Mouse (Mus musculus): Measurements from ENCODE around the gene Zc3h4. TPM values are rescaled to one million over a fixed set of nuclear protein-coding genes. Genes with fewer than 3 reads are reported as not detected.
"Not testable (repeated sequence)": the region's sequence is repeated elsewhere in the genome, so short reads cannot be mapped to it uniquely, and the experiment has no call there.

Zc3h4 gene
- polyA plus RNA-seq, 1 experiment from 2014 or later = 17.1 TPM

- Histone ChIP-seq H3K36me3 (peaks cover 89% of the 10 kb centered on the region), H3K4me2 (no peak overlapping the region), H3K4me3 (replicated peaks) (no peak overlapping the region), H3K27me3 (no peaks in the 10 kb centered on the region), H3K9me3 (replicated peaks) (no peaks in the 10 kb centered on the region), H3K4me1 (no peaks in the 10 kb centered on the region), H3K9ac (no peak overlapping the region), H3K27ac (no peak overlapping the region)
- WGBS = 100% methylated on average over 1 of the region's 1 CpGs
- ATAC-seq (replicated peaks; ENCODE audit: low FRiP score) = no peak
Observed at GRCm38 (mm10) chr7:16376505-16376904, 24.2 kb upstream of the Zc3h4 start.

GRCm38 (mm10) chr7:16387160-16388041 lies 13.3 kb upstream of the Zc3h4 start, which contains the start of gene Sae1:
TSS of gene Sae1 (minus strand) at chr7:16387806.
- no peaks in the 10 kb centered on the region for H3K27me3 ChIP-seq
- H3K9me3 ChIP-seq (replicated peaks) = no peaks in the 10 kb centered on the region
- peaks cover 20% of the 10 kb centered on the region for H3K36me3 ChIP-seq
- WGBS = under 1% methylated on average over 53 of the region's 58 CpGs
- H3K9ac ChIP-seq = peak within 1 kb of the TSS; percentile 99
- H3K4me2 ChIP-seq = peak within 1 kb of the TSS; percentile 87
- peak; percentile 97 for ATAC-seq (replicated peaks; ENCODE audit: low FRiP score)
- H3K27ac ChIP-seq = peak within 1 kb of the TSS; percentile 90
- peaks cover 26% of the 10 kb centered on the region for H3K4me1 ChIP-seq
- H3K4me3 ChIP-seq (replicated peaks) = peak within 1 kb of the TSS; percentile 96

- H3K36me3 ChIP-seq; H3K9me3 ChIP-seq (replicated peaks); H3K4me3 ChIP-seq (replicated peaks); H3K27ac ChIP-seq; H3K9ac ChIP-seq; ATAC-seq (replicated peaks; ENCODE audit: low FRiP score); H3K4me2 ChIP-seq; H3K27me3 ChIP-seq: not testable (repeated sequence)
- WGBS = 82% methylated on average over 2 of the region's 2 CpGs
- peaks cover 26% of the 10 kb centered on the region for H3K4me1 ChIP-seq
Observed at GRCm38 (mm10) chr7:16389942-16390341, 10.8 kb upstream of the Zc3h4 start.

- no peak for ATAC-seq (replicated peaks; ENCODE audit: low FRiP score)
- H3K4me2 ChIP-seq = no peak overlapping the region
- no peak overlapping the region for H3K4me3 ChIP-seq (replicated peaks)
- no peak overlapping the region for H3K9ac ChIP-seq
- H3K4me1 ChIP-seq = peaks cover 6% of the 10 kb centered on the region
- no peaks in the 10 kb centered on the region for H3K36me3 ChIP-seq
- H3K9me3 ChIP-seq (replicated peaks) = no peaks in the 10 kb centered on the region
- WGBS = 46% methylated on average over 4 of the region's 4 CpGs
- no peak overlapping the region for H3K27ac ChIP-seq
- no peaks in the 10 kb centered on the region for H3K27me3 ChIP-seq
Observed at GRCm38 (mm10) chr7:16392923-16393322, 7.8 kb upstream of the Zc3h4 start.

GRCm38 (mm10) chr7:16395944-16396343 lies 4.8 kb upstream of the Zc3h4 start:
- no peak overlapping the region for H3K9ac ChIP-seq
- no peak overlapping the region for H3K27ac ChIP-seq
- WGBS = 1% methylated on average over 2 of the region's 2 CpGs
- no peaks in the 10 kb centered on the region for H3K9me3 ChIP-seq (replicated peaks)
- no peak for ATAC-seq (replicated peaks; ENCODE audit: low FRiP score)
- H3K4me3 ChIP-seq (replicated peaks) = no peak overlapping the region
- H3K4me1 ChIP-seq = peaks cover 6% of the 10 kb centered on the region
- H3K36me3 ChIP-seq = no peaks in the 10 kb centered on the region
- no peaks in the 10 kb centered on the region for H3K27me3 ChIP-seq
- H3K4me2 ChIP-seq = no peak overlapping the region

- 70% methylated on average over 4 of the region's 4 CpGs for WGBS
Observed at GRCm38 (mm10) chr7:16397465-16397864, 3.2 kb upstream of the Zc3h4 start.

GRCm38 (mm10) chr7:16398387-16399050 lies 2.2 kb upstream of the Zc3h4 start:
- Histone ChIP-seq H3K4me3 (replicated peaks) (peak overlapping the region; percentile 97), H3K9ac (peak overlapping the region; percentile 42), H3K4me2 (peak overlapping the region; percentile 66), H3K4me1 (peaks cover 11% of the 10 kb centered on the region), H3K9me3 (replicated peaks) (no peaks in the 10 kb centered on the region), H3K27me3 (no peaks in the 10 kb centered on the region), H3K27ac (peak overlapping the region; percentile 100), H3K36me3 (0 out of 2 replicates have a peak, but pooled peaks cover 2% of the 10 kb centered on the region)
- WGBS = 40% methylated on average over 3 of the region's 3 CpGs
- no peak for ATAC-seq (replicated peaks; ENCODE audit: low FRiP score)

More at GRCm38 (mm10) chr7:16397465-16397864, 3.2 kb upstream of the Zc3h4 start:
- ATAC-seq (replicated peaks; ENCODE audit: low FRiP score) = no peak
- no peak overlapping the region for H3K27ac ChIP-seq
- no peak overlapping the region for H3K9ac ChIP-seq
- no peaks in the 10 kb centered on the region for H3K9me3 ChIP-seq (replicated peaks)
- H3K27me3 ChIP-seq = no peaks in the 10 kb centered on the region
- no peak overlapping the region for H3K4me2 ChIP-seq
- H3K36me3 ChIP-seq = no peaks in the 10 kb centered on the region
- H3K4me3 ChIP-seq (replicated peaks) = no peak overlapping the region
- peaks cover 6% of the 10 kb centered on the region for H3K4me1 ChIP-seq

GRCm38 (mm10) chr7:16399098-16399819 lies 1.5 kb upstream of the Zc3h4 start:
- H3K4me1 ChIP-seq = peaks cover 15% of the 10 kb centered on the region
- peak overlapping the region; percentile 97 for H3K4me3 ChIP-seq (replicated peaks)
- no peaks in the 10 kb centered on the region for H3K27me3 ChIP-seq
- H3K9me3 ChIP-seq (replicated peaks) = no peaks in the 10 kb centered on the region
- peak overlapping the region; percentile 42 for H3K9ac ChIP-seq
- WGBS = under 1% methylated on average over 31 of the region's 31 CpGs
- peak overlapping the region; percentile 100 for H3K27ac ChIP-seq
- H3K36me3 ChIP-seq = 0 out of 2 replicates have a peak, but pooled peaks cover 2% of the 10 kb centered on the region
- peak; percentile 84 for ATAC-seq (replicated peaks; ENCODE audit: low FRiP score)
- peak overlapping the region; percentile 66 for H3K4me2 ChIP-seq

- peaks cover 23% of the 10 kb centered on the region for H3K4me1 ChIP-seq
- 0 out of 2 replicates have a peak, but pooled peaks cover 2% of the 10 kb centered on the region for H3K36me3 ChIP-seq
- no peaks in the 10 kb centered on the region for H3K9me3 ChIP-seq (replicated peaks)
- under 1% methylated on average over 77 of the region's 77 CpGs for WGBS
- peak overlapping the region; percentile 66 for H3K4me2 ChIP-seq
- H3K4me3 ChIP-seq (replicated peaks) = peak overlapping the region; percentile 97
- H3K27ac ChIP-seq = peak overlapping the region; percentile 100
- peak; percentile 94 for ATAC-seq (replicated peaks; ENCODE audit: low FRiP score)
- peak overlapping the region; percentile 100 for H3K9ac ChIP-seq
- H3K27me3 ChIP-seq = no peaks in the 10 kb centered on the region
Observed at GRCm38 (mm10) chr7:16399820-16400688, 656 bp upstream of the Zc3h4 start.

GRCm38 (mm10) chr7:16401991-16402431 lies 1.3 kb downstream of the Zc3h4 start:
- H3K9me3 ChIP-seq (replicated peaks) = no peaks in the 10 kb centered on the region
- H3K4me3 ChIP-seq (replicated peaks) = peak overlapping the region; percentile 97
- under 1% methylated on average over 17 of the region's 17 CpGs for whole genome bisulfite sequencing
- peak overlapping the region; percentile 66 for H3K4me2 ChIP-seq
- H3K27ac ChIP-seq = peak overlapping the region; percentile 100
- ATAC-seq (replicated peaks; ENCODE audit: low FRiP score) = no peak
- H3K27me3 ChIP-seq = no peaks in the 10 kb centered on the region
- peak overlapping the region; percentile 100 for H3K9ac ChIP-seq
- H3K4me1 ChIP-seq = peaks cover 40% of the 10 kb centered on the region
- H3K36me3 ChIP-seq = 0 out of 2 replicates have a peak, but pooled peaks cover 2% of the 10 kb centered on the region

GRCm38 (mm10) chr7:16402449-16402848 lies 1.7 kb downstream of the Zc3h4 start:
- Histone ChIP-seq H3K4me1 (peaks cover 41% of the 10 kb centered on the region), H3K4me2 (peak overlapping the region; percentile 66), H3K9ac (peak overlapping the region; percentile 100), H3K9me3 (replicated peaks) (no peaks in the 10 kb centered on the region), H3K4me3 (replicated peaks) (peak overlapping the region; percentile 97), H3K36me3 (0 out of 2 replicates have a peak, but pooled peaks cover 2% of the 10 kb centered on the region), H3K27me3 (no peaks in the 10 kb centered on the region), H3K27ac (peak overlapping the region; percentile 100)
- ATAC-seq (replicated peaks; ENCODE audit: low FRiP score) = no peak
- 2% methylated on average over 9 of the region's 9 CpGs for WGBS
